Mouse (Mus musculus): ENCODE measurements around the gene Nop2. TPM values are rescaled to one million over a fixed set of nuclear protein-coding genes. Genes with fewer than 3 reads are reported as not detected.

Nop2 gene
- polyA plus RNA-seq, 1 experiment from 2014 or later = 47.9 TPM

- no peak for ATAC-seq (ENCODE audit: low FRiP score)
- H3K27ac ChIP-seq = no peak overlapping the region
- no peak overlapping the region for H3K4me2 ChIP-seq
- no peaks in the 10 kb centered on the region for H3K27me3 ChIP-seq
- WGBS = 93% methylated on average over 12 of the region's 12 CpGs
- H3K9me3 ChIP-seq = no peaks in the 10 kb centered on the region
- no peak overlapping the region for H3K9ac ChIP-seq
- peaks cover 71% of the 10 kb centered on the region for H3K36me3 ChIP-seq
- H3K4me1 ChIP-seq (replicated peaks) = peaks cover 19% of the 10 kb centered on the region
- H3K4me3 ChIP-seq = no peak overlapping the region
Observed at GRCm38 (mm10) chr6:125128724-125129123, 3.0 kb upstream of the Nop2 start.

GRCm38 (mm10) chr6:125129710-125130402, 1.9 kb upstream of the Nop2 start:
- Histone ChIP-seq H3K9me3 (no peaks in the 10 kb centered on the region), H3K27ac (no peak overlapping the region), H3K4me3 (no peak overlapping the region), H3K9ac (no peak overlapping the region), H3K36me3 (peaks cover 71% of the 10 kb centered on the region), H3K27me3 (no peaks in the 10 kb centered on the region), H3K4me1 (replicated peaks) (peaks cover 19% of the 10 kb centered on the region), H3K4me2 (no peak overlapping the region)
- ATAC-seq (ENCODE audit: low FRiP score) = no peak
- 85% methylated on average over 20 of the region's 20 CpGs for WGBS

- Histone ChIP-seq H3K9me3 (no peaks in the 10 kb centered on the region), H3K9ac (peak overlapping the region; percentile 88), H3K4me2 (peak overlapping the region; percentile 89), H3K27me3 (no peaks in the 10 kb centered on the region), H3K4me1 (replicated peaks) (peaks cover 19% of the 10 kb centered on the region), H3K27ac (no peak overlapping the region), H3K36me3 (peaks cover 69% of the 10 kb centered on the region), H3K4me3 (peak overlapping the region; percentile 71)
- ATAC-seq (ENCODE audit: low FRiP score) = no peak
- 15% methylated on average over 11 of the region's 11 CpGs for WGBS
Observed at GRCm38 (mm10) chr6:125132470-125132869, 761 bp downstream of the Nop2 start.

DNA sequence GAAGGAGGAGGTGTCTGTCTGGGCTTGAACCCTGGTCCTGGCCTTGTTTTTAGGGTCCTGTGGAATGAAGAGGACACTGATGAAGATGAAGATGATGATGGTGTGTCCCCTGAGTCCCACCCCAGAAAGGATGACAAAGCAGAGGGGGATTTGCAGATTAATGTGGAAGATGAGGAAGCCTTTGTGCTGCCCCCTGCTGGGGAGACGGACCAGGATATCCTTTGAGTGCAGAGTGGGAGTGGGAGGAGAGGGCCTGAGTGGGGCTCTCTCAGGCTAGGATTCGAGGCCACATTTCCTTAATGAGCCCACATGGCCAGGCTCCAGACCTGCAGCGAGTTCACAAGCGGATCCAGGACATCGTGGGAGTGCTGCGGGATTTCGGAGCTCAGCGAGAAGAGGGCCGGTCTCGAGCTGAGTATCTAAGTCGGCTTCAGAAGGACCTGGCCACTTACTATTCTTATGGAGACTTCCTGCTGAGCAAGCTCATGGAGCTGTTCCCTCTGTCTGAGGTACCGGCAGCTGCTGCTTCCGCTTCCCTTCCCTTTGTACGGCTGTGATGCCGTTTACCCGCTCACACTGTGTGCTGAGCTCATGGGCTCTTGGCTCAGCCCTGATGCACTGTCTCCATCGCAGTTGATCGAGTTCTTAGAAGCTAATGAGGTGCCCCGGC, 5.4 kb downstream of the Nop2 start:
- H3K36me3 ChIP-seq = peaks cover 85% of the 10 kb centered on the region
- 90% methylated on average over 19 of the region's 19 CpGs for WGBS
- peaks cover 14% of the 10 kb centered on the region for H3K4me1 ChIP-seq (replicated peaks)
- H3K9me3 ChIP-seq = no peaks in the 10 kb centered on the region
- H3K9ac ChIP-seq = 0 out of 2 replicates have a peak overlapping the region, but pooled peaks have one; percentile 1
- H3K27me3 ChIP-seq = no peaks in the 10 kb centered on the region
- no peak overlapping the region for H3K27ac ChIP-seq
- H3K4me3 ChIP-seq = no peak overlapping the region
- no peak for ATAC-seq (ENCODE audit: low FRiP score)
- H3K4me2 ChIP-seq = no peak overlapping the region

GRCm38 (mm10) chr6:125139747-125140146, 8.0 kb downstream of the Nop2 start:
- 97% methylated on average over 7 of the region's 7 CpGs for WGBS
- no peak for ATAC-seq (ENCODE audit: low FRiP score)
- H3K27me3 ChIP-seq = no peaks in the 10 kb centered on the region
- H3K9me3 ChIP-seq = no peaks in the 10 kb centered on the region
- no peak overlapping the region for H3K27ac ChIP-seq
- H3K36me3 ChIP-seq = peaks cover 84% of the 10 kb centered on the region
- H3K4me3 ChIP-seq = no peak overlapping the region
- H3K9ac ChIP-seq = no peak overlapping the region
- H3K4me2 ChIP-seq = no peak overlapping the region
- peaks cover 5% of the 10 kb centered on the region for H3K4me1 ChIP-seq (replicated peaks)

DNA sequence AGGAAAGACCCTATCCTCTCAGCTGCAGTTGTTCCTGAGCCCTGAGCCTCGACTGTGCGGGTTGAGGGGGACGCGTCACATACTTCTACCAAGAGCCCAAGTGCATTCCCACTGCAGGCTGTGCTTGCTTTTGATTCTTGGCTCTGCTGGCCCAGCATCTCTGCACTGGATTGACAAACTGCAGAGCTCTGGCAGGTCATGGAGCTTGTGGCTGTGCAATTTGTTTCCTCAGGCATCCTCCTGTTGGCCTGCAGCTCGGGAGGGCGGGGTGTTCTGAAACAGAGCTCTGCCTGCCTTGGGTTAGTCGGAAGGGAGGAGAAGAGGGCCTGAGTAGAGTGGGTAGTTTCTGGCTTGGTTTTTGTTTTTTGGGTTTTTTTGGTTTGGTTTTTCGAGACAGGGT, 10.7 kb downstream of the Nop2 start:
- no peak overlapping the region for H3K4me2 ChIP-seq
- WGBS = 95% methylated on average over 8 of the region's 8 CpGs
- no peak for ATAC-seq (ENCODE audit: low FRiP score)
- no peaks in the 10 kb centered on the region for H3K9me3 ChIP-seq
- H3K36me3 ChIP-seq = peaks cover 60% of the 10 kb centered on the region
- H3K4me1 ChIP-seq (replicated peaks) = peaks cover 25% of the 10 kb centered on the region
- no peaks in the 10 kb centered on the region for H3K27me3 ChIP-seq
- no peak overlapping the region for H3K4me3 ChIP-seq
- no peak overlapping the region for H3K9ac ChIP-seq
- no peak overlapping the region for H3K27ac ChIP-seq

- Histone ChIP-seq H3K36me3 (peaks cover 53% of the 10 kb centered on the region), H3K4me1 (replicated peaks) (peaks cover 32% of the 10 kb centered on the region), H3K4me3 (no peak overlapping the region), H3K9me3 (no peaks in the 10 kb centered on the region), H3K9ac (no peak overlapping the region), H3K4me2 (no peak overlapping the region), H3K27me3 (no peaks in the 10 kb centered on the region), H3K27ac (no peak overlapping the region)
- 85% methylated on average over 3 of the region's 3 CpGs for WGBS
- no peak for ATAC-seq (ENCODE audit: low FRiP score)
Observed at GRCm38 (mm10) chr6:125143128-125143527, 11.4 kb downstream of the Nop2 start.

GRCm38 (mm10) chr6:125143904-125144303, 12.2 kb downstream of the Nop2 start:
- Histone ChIP-seq H3K27me3 (no peaks in the 10 kb centered on the region), H3K9me3 (no peaks in the 10 kb centered on the region), H3K4me2 (no peak overlapping the region), H3K9ac (no peak overlapping the region), H3K36me3 (peaks cover 46% of the 10 kb centered on the region), H3K4me1 (replicated peaks) (peaks cover 40% of the 10 kb centered on the region), H3K4me3 (no peak overlapping the region), H3K27ac (no peak overlapping the region; the same call in 1 of the 2 replicates)
- WGBS = 86% methylated on average over 9 of the region's 9 CpGs
- no peak for ATAC-seq (ENCODE audit: low FRiP score)

DNA sequence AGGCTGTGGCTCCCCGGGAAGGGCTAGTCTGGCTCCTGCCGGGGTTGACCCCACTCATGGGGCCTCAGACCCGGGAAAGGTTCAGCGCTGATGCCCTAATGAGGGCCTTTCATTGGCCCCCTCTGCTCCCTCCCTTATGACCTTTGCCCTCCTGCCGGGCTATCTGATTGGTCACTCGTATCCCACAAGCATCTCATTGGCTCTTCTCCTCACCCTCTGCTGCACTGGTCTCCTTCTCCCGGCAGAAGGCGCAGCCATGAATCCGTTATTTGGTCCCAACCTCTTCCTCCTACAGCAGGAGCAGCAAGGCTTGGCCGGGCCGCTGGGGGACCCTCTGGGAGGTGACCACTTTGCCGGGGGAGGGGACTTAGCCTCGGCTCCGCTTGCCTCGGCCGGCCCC, 13.3 kb downstream of the Nop2 start, which contains the start of gene Iffo1:
Iffo1 (plus strand) TSS at position 241 of the 400 bp plus-strand sequence.
- H3K9me3 ChIP-seq = no peaks in the 10 kb centered on the region
- ATAC-seq (ENCODE audit: low FRiP score) = peak; percentile 95
- 0% methylated on average over 16 of the region's 16 CpGs for WGBS
- H3K9ac ChIP-seq = peak within 1 kb of the TSS; percentile 97
- H3K27ac ChIP-seq = peak within 1 kb of the TSS; percentile 95
- H3K4me1 ChIP-seq (replicated peaks) = peaks cover 49% of the 10 kb centered on the region
- H3K4me3 ChIP-seq = peak within 1 kb of the TSS; percentile 90
- no peaks in the 10 kb centered on the region for H3K27me3 ChIP-seq
- H3K36me3 ChIP-seq = peaks cover 42% of the 10 kb centered on the region
- H3K4me2 ChIP-seq = peak within 1 kb of the TSS; percentile 95

DNA sequence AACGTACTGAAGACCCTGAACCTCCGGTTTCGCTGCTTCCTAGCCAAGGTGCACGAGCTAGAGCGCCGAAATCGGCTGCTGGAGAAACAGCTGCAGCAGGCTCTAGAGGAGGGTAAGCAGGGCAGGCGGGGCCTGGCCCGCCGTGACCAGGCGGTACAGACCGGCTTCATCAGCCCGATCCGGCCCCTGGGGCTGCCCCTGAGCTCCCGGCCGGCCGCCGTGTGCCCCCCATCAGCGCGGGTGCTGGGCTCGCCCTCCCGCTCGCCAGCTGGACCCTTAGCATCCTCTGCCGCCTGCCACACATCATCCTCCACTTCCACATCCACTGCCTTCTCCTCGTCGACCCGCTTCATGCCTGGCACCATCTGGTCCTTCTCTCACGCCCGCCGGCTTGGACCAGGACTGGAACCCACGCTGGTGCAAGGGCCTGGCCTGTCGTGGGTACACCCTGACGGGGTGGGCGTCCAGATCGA, 13.8 kb downstream of the Nop2 start:
- peaks cover 38% of the 10 kb centered on the region for H3K36me3 ChIP-seq
- ATAC-seq (ENCODE audit: low FRiP score) = peak; percentile 79

DNA sequence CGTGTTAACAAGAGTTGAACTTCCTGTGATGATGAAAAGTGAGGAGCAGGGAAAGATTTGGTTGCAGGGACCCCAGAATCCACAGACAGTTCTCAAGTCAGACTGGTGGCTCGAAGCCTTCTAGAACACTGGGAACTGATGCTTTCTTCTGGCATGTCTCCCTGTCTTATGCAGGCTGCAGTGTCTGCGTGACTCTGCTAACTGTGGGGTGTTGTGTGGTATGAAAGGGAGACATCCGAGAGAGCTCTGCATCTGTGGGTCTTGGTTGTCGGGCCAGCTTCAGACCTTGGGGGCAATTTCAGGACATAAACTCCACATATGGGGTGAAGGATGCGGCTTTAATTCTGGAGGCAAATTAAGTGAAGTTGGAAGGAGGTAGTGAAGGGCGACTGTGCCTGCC, 14.4 kb downstream of the Nop2 start:
- Histone ChIP-seq H3K9me3 (no peaks in the 10 kb centered on the region), H3K9ac (peak overlapping the region; percentile 97), H3K4me3 (peak overlapping the region; percentile 90), H3K36me3 (peaks cover 33% of the 10 kb centered on the region), H3K4me1 (replicated peaks) (peaks cover 49% of the 10 kb centered on the region), H3K4me2 (peak overlapping the region; percentile 95), H3K27ac (no peak overlapping the region; the same call in 1 of the 2 replicates), H3K27me3 (no peaks in the 10 kb centered on the region)
- ATAC-seq (ENCODE audit: low FRiP score) = no peak
- 50% methylated on average over 7 of the region's 7 CpGs for WGBS

More for the DNA sequence above, 13.8 kb downstream of the Nop2 start:
- Histone ChIP-seq H3K4me2 (peak overlapping the region; percentile 95), H3K27ac (peak overlapping the region; percentile 95), H3K9me3 (no peaks in the 10 kb centered on the region), H3K4me1 (replicated peaks) (peaks cover 49% of the 10 kb centered on the region), H3K27me3 (no peaks in the 10 kb centered on the region), H3K9ac (peak overlapping the region; percentile 97), H3K4me3 (peak overlapping the region; percentile 90)
- under 1% methylated on average over 31 of the region's 35 CpGs for WGBS

GRCm38 (mm10) chr6:125146797-125147196, 15.1 kb downstream of the Nop2 start:
- no peak for ATAC-seq (ENCODE audit: low FRiP score)
- 70% methylated on average over 4 of the region's 4 CpGs for WGBS
- Histone ChIP-seq H3K9ac (peak overlapping the region; percentile 97), H3K9me3 (no peaks in the 10 kb centered on the region), H3K27me3 (no peaks in the 10 kb centered on the region), H3K4me1 (replicated peaks) (peaks cover 49% of the 10 kb centered on the region), H3K36me3 (peaks cover 32% of the 10 kb centered on the region), H3K4me3 (peak overlapping the region; percentile 90), H3K27ac (peak overlapping the region; percentile 44), H3K4me2 (peak overlapping the region; percentile 95)
